Mouse (Mus musculus): ENCODE measurements around the gene Mnat1.
A peak's percentile ranks its signal among the peaks of the same experiment; 100 is the strongest.

The Mnat1 gene

GRCm38 (mm10) chr12:73228427-73228826 is 104.9 kb downstream of the Mnat1 start:
- ATAC-seq (ENCODE audit: insufficient number of reproducible peaks, low FRiP score, low TSS enrichment) = no peak

- no peak for ATAC-seq (ENCODE audit: insufficient number of reproducible peaks, low FRiP score, low TSS enrichment)
Observed at GRCm38 (mm10) chr12:73230196-73230595, 106.7 kb downstream of the Mnat1 start.

- no peak for ATAC-seq (ENCODE audit: insufficient number of reproducible peaks, low FRiP score, low TSS enrichment)
Observed at GRCm38 (mm10) chr12:73231552-73231951, 108.0 kb downstream of the Mnat1 start.

- ATAC-seq (ENCODE audit: insufficient number of reproducible peaks, low FRiP score, low TSS enrichment) = no peak
Observed at GRCm38 (mm10) chr12:73232586-73232985, 109.1 kb downstream of the Mnat1 start.

GRCm38 (mm10) chr12:73241960-73242359 is 118.4 kb downstream of the Mnat1 start:
- ATAC-seq (ENCODE audit: insufficient number of reproducible peaks, low FRiP score, low TSS enrichment) = no peak

- ATAC-seq (ENCODE audit: insufficient number of reproducible peaks, low FRiP score, low TSS enrichment) = no peak
Observed at GRCm38 (mm10) chr12:73245687-73246086, 122.2 kb downstream of the Mnat1 start.

GRCm38 (mm10) chr12:73255006-73255405 is 131.5 kb downstream of the Mnat1 start:
- no peak for ATAC-seq (ENCODE audit: insufficient number of reproducible peaks, low FRiP score, low TSS enrichment)

- ATAC-seq (ENCODE audit: insufficient number of reproducible peaks, low FRiP score, low TSS enrichment) = no peak
Observed at GRCm38 (mm10) chr12:73259269-73259668, 135.8 kb downstream of the Mnat1 start.

GRCm38 (mm10) chr12:73260339-73260738 is 136.8 kb downstream of the Mnat1 start:
- ATAC-seq (ENCODE audit: insufficient number of reproducible peaks, low FRiP score, low TSS enrichment) = no peak

GRCm38 (mm10) chr12:73265381-73265978 is 142.0 kb downstream of the Mnat1 start:
- ATAC-seq (ENCODE audit: insufficient number of reproducible peaks, low FRiP score, low TSS enrichment) = no peak

- ATAC-seq (ENCODE audit: insufficient number of reproducible peaks, low FRiP score, low TSS enrichment) = no peak
Observed at GRCm38 (mm10) chr12:73266597-73266996, 143.1 kb downstream of the Mnat1 start.

- peak; percentile 61; the same call in 1 of the 2 replicates for ATAC-seq (ENCODE audit: insufficient number of reproducible peaks, low FRiP score, low TSS enrichment)
Observed at GRCm38 (mm10) chr12:73268497-73268896, 145.0 kb downstream of the Mnat1 start.

- no peak for ATAC-seq (ENCODE audit: insufficient number of reproducible peaks, low FRiP score, low TSS enrichment)
Observed at GRCm38 (mm10) chr12:73269531-73269930, 146.0 kb downstream of the Mnat1 start.

GRCm38 (mm10) chr12:73269933-73270332 is 146.4 kb downstream of the Mnat1 start:
- no peak for ATAC-seq (ENCODE audit: insufficient number of reproducible peaks, low FRiP score, low TSS enrichment)

- ATAC-seq (ENCODE audit: insufficient number of reproducible peaks, low FRiP score, low TSS enrichment) = no peak
Observed at GRCm38 (mm10) chr12:73274921-73275320, 151.4 kb downstream of the Mnat1 start.

- ATAC-seq (ENCODE audit: insufficient number of reproducible peaks, low FRiP score, low TSS enrichment) = peak; percentile 90
Observed at GRCm38 (mm10) chr12:73286287-73287092, 163.0 kb downstream of the Mnat1 start, which contains the start of the genes Trmt5 and Slc38a6. Gene Trmt5, minus strand, starts transcription at chr12:73286710. Gene Slc38a6, plus strand, starts transcription at chr12:73286779.

GRCm38 (mm10) chr12:73287609-73288008 is 164.1 kb downstream of the Mnat1 start:
- no peak for ATAC-seq (ENCODE audit: insufficient number of reproducible peaks, low FRiP score, low TSS enrichment)

- no peak for ATAC-seq (ENCODE audit: insufficient number of reproducible peaks, low FRiP score, low TSS enrichment)
Observed at GRCm38 (mm10) chr12:73288626-73289025, 165.1 kb downstream of the Mnat1 start.

- ATAC-seq (ENCODE audit: insufficient number of reproducible peaks, low FRiP score, low TSS enrichment) = no peak
Observed at GRCm38 (mm10) chr12:73294884-73295283, 171.4 kb downstream of the Mnat1 start.

- no peak for ATAC-seq (ENCODE audit: insufficient number of reproducible peaks, low FRiP score, low TSS enrichment)
Observed at GRCm38 (mm10) chr12:73295505-73296140, 172.1 kb downstream of the Mnat1 start.

GRCm38 (mm10) chr12:73298621-73299020 is 175.1 kb downstream of the Mnat1 start:
- ATAC-seq (ENCODE audit: insufficient number of reproducible peaks, low FRiP score, low TSS enrichment) = no peak

Measured in cerebellum, adult (tissue).